Mouse (Mus musculus) kidney, adult 11 months (tissue): ENCODE results near the gene Rps6ka4.

Experiments used
- DNase-seq: peaks from one replicate; pipeline ENCODE4 v3.0.0; 2022

The Rps6ka4 gene

DNA sequence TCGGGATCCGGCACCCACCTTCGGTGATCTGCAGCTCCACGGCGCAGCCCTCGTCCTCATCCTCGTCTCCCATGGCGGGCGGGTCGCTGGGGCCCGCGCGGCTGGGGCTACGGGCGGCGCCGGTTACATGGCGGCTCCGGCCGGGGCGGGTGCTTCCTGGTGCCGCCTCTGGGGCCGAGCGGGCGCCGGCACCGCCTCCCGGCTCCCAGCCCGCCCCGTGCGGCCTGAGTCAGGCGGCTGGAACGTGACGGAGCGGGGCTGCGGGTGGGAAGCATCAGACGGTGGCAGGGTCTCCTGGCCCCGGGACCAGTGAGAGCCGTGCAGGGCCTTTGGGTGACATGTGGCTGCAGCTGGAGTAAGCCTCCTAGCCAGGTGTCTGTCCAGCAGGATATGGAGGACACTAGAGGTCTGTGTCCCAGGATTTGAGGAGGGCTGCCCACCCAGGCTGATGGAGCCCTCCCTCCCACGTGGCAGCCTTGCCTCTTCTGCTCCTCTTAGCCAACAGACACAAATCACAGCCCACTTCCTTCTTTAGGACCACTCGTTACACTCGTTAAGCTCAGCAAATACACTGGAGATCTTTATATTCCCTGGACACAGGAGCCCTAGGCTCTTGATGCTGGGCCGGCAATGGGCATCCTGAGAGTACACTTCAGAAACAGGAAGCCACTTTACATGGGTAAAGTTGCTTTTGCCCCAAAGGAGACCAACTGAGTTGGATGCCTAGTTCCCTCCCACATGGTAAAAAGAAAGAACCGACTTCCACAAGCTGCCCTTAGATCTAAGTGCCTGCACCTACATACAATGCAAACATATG, at the start of gene Rps6ka4:
Gene Rps6ka4 (minus strand): TSS at position 162 of the 817 bp plus-strand sequence.
- peak; percentile 68 for DNase-seq

DNA sequence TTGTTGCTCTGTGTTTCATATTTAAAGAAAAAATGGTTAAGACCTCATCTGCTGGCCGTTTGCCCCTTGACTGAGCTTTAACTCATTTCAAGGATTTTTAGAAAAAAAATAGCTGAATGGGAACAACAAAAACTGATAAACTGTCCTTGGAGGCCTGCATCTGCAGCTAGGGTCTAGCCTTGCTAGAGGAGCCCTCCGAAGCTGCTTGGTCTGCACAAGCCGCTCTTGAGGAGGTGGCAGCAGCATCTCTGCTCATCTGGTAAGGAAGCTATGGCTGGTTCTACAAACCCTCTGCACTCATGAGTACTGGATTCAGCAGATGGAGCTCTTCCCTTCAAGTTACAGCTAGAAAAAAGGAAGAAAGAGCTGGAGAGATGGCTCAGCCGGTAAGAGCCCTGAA, 37.5 kb upstream of the Rps6ka4 start:
- no peak for DNase-seq

DNA sequence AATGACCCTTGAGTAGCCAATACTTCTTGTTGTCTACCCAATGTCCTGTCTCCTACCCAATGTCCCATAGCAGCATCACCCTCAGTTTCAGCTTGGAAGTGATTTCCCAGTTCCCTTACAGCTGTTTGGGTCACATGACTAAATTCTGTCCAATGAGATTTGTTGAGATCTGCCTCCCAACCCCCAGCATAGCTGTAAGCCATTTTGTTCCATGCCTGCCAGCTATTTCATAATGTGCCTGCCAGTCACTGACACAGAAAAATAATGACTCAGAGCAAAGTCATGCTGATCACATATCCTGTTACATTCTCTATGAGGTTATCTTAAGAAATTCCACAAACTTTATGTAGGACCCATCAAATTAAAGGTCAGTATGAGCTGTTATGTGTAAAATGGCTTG, 36.4 kb upstream of the Rps6ka4 start:
- no peak for DNase-seq

DNA sequence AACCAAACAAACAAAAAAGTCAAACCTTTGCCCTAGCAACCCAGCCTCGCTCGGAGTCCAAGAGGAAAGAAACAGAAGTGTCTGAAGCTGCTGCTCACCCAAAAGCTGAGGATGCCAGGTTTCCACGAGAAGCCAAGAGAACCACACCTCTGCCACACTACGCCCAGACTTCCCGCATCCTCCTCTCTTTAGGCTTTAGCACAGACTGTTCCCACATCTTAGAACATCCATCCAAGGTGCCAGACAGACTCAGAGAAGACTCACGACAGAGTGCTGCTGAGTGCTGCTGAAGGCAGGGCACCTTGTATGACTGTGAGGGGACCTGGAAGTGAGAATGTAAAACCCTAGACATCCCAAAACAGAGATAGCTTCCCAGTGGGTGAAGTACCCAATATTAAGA, 35.4 kb upstream of the Rps6ka4 start:
- no peak for DNase-seq

DNA sequence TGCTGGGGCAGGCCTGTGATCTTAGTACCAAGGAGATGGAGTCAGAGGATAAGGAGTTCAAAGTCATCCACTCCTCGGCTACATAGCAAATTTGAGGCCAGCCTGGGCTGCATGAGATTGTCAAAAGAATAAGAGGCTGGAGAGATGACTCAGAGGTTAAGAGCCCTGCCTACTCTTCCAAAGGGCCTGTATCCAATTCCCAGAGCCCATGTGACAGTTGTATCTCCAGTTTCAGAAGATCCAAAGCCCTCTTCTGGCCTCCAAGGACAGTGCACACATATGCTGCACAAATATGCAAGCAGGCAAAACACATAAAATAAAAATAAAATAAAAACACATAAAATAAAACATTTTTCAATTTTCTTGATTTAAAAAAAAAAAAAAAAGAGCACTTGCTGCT, 33.8 kb upstream of the Rps6ka4 start:
- DNase-seq, result no peak

DNA sequence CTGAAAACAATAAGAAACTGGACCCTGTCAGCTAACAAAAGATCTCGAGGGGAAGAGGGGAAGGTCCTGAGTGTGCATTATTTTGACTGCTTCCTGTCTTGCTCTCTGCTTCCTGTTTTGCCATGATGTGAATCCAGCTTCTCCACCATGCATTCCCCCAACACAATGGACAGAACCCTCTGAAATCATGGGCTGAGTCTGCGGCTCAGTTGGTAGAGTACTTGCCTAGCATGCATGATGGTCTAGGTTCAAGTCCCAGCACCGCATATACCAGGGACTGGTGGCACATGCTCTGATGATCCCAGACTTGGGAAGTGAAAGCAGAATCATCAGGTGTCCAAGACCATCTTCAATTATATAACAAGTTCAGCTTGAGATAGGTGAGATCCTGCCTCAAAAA, 32.3 kb upstream of the Rps6ka4 start:
- no peak for DNase-seq

DNA sequence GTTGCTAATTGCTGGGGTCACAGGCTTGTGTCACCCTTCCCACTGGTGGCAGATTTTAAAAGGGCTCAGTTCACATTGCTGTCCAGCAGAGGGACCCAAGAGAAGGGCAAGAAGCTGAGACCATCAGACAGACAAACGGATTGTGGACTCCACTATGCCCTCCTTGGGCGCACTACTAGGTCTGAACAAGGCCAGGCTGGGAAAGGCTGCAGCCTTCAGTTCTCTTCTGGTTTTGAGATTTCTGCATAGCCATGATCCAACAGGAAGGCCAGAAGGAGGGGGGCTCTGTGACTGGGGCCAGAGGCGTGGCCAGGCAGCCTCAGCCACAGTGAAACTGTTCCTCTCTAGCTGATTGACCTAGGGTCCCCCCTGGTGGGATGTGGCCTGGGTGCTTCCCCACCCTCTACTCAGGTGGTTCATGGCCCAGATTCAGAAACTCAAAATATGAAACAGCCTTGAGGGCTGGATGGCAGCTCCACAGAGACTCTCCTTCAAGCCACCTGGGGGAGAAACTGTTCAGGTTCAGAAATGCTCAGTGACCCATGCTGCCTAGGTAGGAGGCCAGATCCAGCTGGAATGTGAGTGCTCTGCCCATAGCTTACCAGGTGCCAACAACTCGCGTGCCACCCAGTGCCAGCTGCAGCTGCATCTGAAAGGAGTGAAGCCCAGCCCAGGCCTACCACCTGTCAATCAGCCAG, 31.3 kb upstream of the Rps6ka4 start:
- DNase-seq, result peak; percentile 95

DNA sequence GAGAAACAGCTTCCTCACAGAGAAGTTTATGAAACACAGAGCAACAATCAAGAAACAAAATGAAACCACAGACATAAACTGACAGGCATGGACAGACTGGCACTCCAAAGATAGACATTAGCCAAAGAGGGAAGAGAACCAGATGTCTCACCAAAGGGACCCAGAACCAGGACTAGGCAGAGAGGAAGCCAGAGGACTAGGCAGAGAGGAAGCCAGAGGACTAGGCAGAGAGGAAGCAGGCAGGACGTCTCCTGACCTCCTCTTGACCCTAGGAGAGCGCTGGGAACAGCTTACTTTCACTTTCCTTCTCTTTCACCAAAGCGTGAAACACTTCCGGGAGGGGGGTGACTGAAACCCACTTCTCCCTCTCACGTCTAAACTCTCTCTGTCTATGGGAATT, 28.9 kb upstream of the Rps6ka4 start:
- DNase-seq, result peak; percentile 72

DNA sequence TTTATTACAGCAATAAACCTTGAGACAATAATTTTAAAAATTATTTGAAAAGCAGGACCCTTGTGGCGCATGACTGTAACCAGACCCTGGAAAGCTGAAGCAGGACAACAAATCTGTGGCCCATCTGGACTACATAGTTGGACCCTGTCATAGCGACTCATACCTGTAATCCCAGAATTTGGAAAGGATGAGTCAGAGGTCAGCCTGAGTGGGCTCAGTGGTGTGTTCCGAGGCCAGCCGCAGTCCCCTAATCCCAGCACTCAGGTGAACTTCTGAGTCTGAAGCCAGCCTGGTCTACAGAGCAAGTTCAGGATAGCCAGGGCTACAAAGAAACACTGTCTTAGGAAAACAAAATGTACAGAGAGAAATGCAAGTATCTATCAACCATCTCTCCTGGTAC, 21.0 kb upstream of the Rps6ka4 start:
- no peak for DNase-seq

DNA sequence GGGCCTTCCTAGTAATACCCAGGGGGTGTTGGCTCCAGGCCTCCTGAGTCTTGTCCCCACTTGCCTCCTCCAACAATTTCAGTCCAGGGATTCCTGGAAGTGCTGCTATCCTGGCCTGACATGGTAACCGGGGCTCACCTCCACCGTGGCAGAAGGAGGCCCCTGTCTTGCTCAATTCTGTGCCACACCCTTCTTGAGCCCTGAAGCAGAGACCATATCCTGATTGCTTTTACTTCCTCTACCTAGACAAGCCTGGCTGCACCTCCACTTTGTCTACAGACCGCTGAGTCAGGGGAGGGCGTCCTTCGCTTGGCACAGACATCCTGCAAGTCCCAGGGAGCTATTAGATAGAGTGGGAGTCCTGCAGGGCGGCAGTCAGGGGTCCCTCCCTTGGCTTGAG, 20.3 kb upstream of the Rps6ka4 start:
- DNase-seq, result no peak

DNA sequence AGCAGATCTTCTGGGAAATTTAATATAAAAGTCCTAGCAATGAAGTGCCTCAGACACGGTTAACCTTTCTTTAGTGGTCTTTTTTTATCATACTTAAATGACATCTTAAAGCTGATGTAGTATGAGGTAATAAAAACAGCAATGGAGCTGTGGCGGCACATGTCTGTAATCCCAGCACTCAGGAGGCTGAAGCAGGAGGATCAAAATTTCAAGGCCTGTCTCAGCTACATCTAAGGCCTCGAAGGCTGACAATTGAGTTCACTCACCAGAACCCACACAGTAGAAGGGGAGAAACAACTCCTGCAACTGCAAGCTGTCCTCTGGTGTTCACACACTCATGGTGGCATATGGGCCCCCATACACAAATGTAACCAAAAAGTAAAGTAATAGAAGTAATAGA, 19.5 kb upstream of the Rps6ka4 start:
- DNase-seq, result no peak

DNA sequence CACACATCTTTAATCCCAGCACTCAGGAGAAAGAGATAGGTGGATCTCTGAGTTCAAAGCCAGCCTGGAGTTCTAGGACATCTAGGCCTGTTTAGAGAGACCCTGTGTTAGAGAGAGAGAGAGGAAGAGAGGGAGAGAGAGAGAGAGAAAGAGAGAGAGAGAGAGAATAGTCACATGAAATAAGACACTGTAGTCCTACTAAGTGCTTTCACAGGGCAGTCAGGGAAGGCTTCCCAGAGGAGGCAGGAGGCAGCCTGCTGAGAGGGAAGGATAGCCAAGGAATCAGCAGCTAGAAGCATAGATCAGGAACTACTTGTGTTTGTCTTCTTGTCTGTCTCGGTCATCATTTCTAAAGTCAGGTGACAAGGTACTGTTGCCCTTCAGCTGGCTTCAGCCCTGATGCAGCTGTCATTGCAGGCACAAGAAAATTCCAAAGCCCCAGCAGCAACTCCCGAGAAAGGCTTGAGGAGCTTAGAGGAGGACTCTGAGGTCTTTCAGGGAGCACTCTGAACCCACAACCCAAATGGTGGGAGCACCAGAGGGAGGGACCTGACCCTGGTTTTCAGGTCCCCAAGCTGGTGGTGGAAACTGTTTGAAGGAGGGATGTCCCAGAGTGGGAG, 18.7 kb upstream of the Rps6ka4 start:
- no peak for DNase-seq

DNA sequence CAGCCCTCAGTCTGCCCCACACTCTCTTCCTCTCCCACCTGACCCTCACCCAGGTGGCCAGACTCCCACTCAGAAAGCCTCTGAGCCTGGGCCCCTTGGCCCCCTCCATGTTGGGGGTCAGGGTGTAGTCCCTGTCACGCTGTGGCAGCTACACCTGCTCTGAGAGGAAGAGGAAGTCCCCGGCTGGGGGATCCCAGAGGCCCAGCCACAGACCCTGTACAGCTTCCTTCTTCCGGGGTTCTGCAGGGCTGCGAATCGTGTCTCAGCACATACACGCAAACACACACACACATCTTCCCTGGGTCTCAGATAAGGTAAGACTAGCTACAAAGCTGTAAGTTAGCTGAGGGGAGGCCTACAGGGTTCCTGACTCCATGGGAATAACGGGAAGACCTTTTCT, 17.6 kb upstream of the Rps6ka4 start, which contains the start of gene Ccdc88b:
Gene Ccdc88b (minus strand): TSS at position 181 of the 400 bp plus-strand sequence.
- no peak for DNase-seq

DNA sequence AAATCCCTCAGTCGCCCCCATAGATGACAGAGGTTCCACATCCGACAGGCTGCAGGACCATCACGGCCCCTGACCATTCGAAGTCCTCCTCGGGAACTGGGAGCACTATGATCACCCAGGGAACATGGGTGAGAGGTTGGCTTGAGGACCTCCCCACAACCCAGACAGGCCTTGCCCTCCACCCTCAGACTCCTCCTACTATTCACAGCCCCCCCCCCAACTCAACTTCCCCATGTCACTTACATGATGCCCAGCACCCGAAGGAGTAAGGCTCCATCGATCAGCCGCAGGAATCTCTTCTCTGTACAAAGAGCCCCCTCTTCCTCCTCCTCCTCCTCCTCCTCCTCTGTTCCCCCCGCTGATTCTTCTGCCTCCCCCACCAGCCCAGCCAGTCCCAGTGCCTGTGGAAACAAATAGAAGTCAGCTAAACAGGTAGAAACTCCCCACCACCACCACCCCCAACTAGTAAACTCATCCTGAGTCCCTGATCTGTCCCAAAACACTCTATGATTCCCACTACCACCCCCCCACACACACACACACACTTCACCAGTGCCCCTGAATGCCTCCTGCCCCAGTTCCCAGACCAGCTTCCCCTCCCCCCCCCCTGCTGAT, 17.1 kb upstream of the Rps6ka4 start:
- no peak for DNase-seq

DNA sequence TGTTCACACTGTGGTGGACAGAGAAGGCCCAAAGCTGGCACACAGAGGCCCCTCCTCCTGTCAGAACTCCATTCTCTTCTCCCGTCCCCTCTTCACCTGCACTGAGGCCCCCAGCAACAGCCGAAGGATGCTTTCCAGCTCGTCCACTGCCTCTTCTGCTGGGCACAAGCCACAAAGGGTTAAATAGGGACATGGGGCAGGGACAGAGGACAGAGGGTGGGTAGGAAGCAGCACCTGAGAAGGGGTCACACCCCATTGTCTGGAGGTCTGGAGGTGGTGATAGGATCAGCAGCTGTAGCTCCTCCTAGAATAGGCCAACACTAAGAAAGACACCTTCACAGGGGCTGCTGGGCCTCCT, 16.5 kb upstream of the Rps6ka4 start:
- no peak for DNase-seq

DNA sequence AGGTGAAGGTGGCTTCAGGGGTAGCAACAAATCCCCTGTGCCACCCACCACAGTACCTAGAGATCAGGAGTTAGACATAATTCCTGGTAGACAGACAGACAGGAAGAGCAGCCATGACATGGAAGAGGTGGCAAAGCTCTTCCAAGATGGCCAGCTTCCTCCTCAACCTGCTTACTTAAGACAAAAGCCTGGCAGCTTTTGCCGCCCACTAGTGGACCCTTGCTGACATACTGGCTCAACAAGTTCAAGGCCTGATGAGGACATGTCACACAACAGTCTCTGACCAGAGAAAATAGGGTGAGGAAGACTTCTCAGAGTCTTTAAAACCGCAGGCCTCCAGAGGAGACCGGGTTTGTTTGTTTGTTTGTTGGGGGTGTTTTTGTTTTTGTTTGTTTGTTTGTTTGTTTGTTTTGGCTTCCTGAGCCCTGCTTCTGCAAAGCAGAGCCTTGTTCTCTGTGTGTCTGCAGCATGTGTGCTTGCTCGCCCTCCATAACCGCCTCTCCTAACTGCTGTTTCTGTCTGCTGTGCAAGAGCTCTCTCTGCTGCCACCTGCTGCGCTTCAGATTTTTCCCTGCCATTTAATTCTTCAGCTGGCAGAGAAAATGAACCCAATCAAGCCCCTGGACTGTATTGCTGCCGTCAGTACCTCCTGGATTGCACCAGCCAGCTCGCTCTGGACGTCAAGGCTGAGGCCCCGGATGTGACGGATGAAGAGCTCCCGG, 16.0 kb upstream of the Rps6ka4 start:
- peak; percentile 52 for DNase-seq

DNA sequence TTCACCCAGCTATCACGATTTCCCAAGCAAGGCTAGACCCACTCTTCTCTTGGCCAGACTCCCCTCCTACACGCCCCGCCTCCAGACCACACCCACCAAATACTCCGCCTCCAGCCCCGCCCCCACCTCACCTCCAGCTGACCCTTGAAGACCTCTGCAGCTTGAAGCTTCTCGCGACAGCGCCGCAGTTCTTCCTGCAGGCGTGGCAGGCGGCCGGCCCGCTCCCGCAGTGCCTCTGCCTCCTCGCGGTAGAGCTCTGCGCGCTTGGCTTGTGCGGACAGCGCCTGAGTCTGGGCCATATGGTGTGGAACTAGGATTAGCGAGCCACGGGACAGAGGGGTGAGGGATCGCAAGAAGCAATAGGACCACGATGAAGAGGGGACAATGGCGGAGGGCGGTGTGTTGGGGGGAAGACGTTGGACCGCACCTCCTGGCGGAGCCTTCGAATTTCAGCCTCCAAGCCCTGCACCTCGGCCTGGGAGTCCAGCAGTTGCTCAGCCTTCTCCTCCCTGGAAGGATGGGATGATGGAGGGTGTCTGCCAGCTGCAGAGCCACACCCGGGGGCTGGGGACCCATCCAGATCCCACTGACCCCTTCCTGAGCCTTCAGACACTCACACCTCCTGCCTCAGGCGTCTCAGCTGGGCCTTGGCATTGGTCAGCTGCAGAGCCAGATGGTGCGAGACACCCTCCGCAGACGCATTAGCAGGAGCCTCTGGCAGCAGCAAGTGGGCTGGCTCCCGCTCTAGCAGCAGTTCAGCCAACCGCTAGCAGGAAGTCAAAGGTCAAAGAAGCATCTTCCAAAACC, 15.0 kb upstream of the Rps6ka4 start:
- DNase-seq, result no peak

DNA sequence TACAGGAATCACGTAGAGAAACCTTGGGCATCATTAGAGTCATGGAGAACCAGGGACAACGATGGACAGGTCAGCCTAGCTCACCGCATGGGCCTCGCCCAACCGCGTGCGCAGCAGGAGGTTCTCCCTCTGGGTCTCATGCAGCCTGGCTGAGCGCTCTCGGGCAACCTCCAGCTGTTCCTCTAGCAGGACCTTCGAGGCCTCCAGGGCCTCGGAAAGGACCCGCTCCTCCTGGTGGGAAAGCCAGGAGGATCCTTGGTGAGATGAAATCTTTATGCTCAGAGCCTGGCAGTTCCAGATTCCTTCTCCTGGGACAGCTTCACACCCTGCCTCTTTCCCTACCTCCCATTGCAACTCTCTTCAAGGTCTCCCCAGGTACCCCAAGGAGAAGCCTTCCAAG, 14.2 kb upstream of the Rps6ka4 start:
- no peak for DNase-seq

DNA sequence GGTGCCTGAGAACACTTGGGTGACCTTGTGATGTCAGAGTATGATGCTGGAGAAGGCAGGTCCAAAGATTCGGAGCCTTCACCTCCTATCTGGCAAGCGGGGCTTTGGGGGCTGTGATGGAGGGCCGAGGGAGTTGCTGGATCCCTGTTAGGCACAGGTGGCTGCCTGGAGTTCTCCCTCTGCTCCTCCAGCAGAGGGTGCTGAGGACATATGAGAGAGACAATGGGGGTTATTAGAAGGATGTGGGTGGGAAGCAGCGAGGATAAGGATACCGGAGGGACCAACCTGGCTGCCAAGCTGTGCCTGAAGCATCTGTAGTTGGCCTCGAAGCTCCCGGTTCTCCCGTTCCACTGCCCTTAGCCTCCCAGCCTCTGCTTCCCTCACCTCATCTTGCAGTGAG, 13.5 kb upstream of the Rps6ka4 start:
- no peak for DNase-seq

DNA sequence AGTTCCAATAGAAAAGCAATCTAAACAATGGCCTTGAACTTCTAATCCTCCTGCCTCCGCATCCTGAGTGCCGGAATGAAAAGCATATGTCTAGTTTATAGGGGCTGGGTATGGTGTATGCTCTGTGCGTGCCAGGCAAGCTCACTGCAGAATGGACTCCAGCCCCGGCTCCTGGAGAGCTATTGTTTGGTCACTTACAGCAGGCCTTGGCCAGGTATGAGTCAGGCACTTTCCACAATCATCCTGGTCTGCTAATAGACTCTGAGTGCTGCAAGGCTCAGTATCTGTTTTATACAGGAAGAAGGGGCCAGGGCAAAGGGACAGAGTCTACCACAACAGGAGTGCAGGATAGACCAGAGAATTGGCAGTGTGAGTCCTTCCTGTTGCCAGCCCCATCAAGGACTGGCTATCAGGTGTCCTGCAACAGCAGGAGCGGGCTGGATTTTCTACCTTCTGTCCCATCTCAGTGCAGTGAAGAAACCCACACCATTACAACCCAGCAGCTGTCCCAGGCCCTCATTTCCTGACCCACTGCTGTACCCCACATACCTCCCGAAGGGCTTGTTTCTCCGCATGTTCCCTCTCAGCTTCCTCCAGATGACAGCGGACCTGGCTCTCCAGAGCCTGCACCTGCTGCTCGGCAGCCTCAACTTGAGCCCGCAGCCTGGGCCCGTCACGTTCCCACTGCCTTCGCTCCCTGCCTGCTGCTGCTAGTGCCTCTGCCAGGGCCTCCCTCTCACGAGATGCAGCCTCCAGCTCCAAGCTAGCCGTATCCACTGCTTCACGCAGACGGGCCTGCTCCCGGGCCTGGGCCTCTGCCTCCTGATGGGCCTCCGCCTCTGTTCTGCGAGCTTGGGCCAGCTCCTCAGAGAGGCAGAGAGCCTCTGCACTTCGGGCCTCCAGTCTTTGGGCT, 12.2 kb upstream of the Rps6ka4 start:
- no peak for DNase-seq

DNA sequence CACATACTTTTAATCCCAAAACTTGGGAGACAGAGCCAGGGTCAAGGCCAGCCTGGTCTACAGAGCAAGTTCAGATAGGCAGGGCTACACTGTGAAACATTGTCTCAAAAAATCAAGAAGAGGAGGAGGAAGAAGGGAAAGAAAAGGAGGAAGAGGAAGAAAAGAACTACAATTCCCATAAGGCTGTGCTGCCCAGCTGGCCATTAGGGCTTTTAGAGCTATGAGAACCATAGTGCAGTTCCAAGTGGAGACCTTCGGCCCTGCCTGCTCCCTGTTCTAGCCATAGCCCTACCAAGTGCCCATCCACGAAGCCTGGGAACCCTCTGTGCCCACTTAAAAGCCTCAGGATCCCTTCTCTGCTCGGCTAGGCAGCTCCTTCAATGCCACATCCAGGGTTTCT, 11.1 kb upstream of the Rps6ka4 start:
- no peak for DNase-seq
